Mouse (Mus musculus): ENCODE results near the gene Gfy.
"Not testable (repeated sequence)": the region's sequence is repeated elsewhere in the genome, so short reads cannot be mapped to it uniquely, and the experiment has no call there.

The Gfy gene

DNA sequence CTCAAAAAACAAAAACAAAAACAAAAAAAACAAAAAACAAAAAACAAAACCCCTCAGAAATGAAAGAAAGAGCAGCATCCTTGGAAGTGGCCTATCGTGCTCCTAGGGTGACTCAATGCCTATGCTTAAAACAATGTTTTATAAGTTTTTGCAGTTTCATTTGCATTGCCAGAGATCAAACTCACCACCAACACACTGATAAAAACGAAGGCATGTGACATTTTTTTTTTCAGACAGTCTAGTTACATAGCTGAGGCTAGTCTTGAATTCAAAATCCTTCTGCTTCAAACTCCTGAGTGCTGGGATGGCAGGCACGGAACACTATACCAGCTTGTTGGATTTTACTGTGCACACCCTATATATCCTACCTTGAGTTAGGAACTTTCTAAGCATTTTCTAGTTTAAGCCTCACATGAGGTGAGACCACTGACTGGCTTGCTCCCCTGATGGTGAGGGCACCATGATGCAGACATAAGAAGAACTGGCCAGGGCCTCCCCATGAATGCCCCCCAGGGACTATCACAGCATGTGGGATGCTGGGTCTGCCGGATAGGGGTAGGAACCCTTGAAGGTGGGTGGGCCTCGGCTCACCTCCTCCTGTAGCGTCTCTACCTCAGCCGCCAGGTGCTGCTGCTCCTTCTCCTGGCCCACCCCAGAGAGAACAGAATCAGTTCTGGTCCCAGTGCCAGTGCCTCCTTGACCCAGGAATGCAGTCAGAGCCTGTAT lies 13.4 kb upstream of the Gfy start:
- no peak for DNase-seq

DNA sequence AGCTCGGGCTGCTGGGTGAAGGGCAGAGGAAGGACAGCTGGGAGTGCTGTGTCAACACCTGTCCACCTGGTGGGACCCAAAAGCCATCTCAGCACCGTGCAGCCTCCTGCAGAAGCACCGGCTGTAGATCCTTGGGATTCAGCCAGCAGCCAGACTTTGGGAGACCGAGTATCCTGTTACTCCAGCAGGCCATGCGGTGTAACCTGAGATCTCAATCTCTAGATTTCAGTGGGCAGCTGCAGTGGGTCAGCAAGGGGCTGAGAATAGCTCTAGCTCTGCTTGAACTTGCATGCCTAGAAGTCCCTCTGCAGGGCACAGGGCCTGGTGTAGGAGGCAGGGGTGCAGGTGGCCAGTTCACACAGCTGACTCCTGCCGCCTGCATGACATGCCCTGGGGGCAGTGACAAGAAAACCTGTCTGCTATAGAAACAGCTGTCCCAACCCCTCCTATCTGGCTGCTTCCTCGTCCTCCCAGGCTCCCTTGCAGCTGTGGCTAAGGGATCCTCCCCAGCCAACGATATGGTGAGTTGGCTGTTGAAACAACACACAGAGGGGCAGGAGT lies 12.5 kb upstream of the Gfy start:
- no peak for DNase-seq

DNA sequence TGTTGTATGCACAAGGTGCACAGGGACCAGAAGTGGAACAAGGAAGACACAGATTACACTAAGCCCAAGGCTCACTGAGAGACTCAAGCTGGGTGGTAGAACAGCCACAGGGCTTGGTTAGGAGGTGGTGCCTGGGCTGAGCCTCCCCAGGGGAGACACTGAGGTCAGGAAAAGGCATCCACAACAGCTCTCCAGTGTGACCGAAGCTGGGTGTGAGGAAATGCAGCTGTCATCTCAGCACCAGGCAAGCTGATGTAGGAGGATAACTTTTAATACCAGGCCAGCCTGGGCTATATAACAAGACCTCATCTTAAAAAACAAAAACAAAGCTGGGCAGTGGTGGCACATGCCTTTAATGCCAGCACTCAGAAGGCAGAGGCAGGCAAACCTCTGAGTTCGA lies 11.8 kb upstream of the Gfy start:
- DNase-seq: no peak

DNA sequence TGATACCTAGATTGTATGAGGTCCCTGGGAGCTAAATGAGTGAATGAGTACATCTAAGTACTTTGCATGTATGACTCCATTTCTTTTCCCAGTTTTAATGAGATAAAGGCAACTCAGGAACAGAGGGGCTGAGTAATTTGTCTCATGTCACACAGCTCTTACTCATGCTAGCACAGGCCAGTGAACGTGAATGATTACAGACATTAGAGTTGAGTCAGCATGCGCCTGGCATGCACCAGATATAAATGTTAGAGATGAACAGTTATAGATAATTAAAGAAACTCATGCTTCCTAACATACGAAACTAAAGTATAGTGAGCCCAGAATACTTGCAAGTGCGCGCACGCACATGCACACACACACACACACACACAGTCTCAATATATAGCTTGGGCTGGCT lies 10.8 kb upstream of the Gfy start:
- DNase-seq: no peak

DNA sequence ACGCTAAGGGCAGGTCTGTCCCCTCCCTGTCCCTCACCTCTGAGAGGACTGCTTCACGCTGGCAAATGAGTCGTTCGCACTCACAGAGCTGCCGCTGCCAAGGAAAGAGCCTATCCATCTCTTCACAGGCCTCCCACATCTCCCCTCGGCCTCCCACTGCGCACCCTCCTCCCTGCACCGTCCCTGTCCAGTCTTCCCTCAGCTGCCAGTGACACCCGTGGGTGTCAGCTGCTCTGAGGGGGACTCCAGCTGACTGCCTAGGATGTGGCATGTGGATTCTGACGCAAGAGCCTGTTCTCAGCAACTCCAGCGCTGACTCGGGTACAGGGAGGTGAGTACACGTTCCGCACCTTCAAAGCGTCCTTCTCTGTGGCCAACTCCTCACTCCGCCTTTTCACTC lies 10.2 kb upstream of the Gfy start:
- DNase-seq: no peak

DNA sequence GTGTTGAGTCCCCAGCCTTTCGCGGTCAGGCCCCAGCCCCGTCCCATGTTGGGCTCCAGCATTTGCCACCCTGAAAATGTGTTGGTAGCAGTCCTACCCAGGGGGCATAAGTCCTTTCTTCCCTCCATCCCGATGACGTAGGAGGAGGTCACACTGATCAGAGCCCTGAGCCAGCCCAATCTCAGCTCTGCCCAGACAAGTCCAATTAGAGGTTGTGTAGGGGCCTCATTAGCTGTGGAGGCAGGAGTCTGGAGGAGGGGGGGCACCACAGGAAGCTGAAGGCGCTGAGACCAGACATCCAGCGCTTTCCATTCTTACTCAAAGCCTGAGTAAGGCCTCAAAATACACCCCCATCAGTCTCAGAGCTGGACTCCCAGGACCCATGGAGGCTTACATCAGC lies 6.6 kb upstream of the Gfy start:
- no peak for DNase-seq

DNA sequence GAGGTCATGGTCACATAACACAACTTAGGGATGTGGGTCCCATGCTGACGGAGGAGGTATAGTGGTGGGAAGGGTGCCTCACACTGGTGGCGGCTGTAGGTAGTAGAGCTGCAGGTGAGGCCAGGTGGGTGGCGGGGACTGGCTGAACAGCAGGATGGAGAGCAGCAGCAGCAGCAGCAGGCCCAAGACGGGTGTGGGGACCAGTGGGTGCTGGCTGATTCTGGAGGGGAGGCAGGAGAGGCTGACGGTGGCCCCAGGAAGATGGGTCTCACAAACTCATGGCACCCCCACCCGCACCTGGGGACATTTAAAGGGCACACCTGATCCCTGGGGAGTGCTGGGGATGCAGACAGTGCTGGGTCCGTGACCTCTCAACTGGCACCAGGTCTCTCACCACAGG lies 4.3 kb upstream of the Gfy start:
- no peak for DNase-seq

DNA sequence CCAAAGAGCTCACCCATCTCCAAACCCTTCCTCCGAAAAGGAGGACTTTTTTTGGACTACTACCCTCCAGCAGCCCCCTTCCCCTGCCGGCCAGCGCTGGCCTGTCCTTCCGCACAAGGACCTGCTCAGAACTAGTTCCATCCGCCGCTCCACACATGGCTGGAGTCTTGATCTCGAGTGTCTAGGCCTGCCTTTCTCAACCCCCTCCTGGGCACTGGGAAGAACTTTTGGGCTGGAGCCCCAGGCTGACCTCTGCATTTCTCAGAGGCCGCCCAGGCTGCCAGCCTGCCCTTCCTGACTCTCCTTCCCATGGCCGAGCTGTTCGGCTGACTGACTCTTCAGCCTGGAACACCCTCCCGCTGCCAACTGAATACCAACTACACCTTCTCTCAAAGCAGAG lies 3.2 kb upstream of the Gfy start:
- DNase-seq: no peak

DNA sequence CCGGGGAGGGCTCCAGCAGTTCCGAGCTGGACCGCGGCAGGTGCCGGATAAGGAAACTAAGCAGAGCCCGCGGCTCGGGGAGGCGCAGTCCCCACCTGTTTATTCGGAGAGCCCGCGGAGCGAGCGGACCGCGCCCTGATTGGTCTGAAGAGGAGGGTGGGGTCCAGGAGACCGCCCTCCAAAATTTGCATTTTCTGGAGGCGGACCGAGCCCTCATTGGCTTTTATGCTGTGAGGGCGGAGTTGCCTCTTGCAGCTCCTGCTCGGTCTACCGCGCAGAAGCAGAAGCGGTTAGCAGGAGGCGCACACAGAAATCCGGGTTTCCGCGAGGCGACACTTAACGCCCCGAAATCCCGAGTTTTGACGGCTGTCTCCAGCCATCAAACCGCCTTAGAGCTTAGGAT lies 2.8 kb upstream of the Gfy start:
- DNase-seq: peak; percentile 80

DNA sequence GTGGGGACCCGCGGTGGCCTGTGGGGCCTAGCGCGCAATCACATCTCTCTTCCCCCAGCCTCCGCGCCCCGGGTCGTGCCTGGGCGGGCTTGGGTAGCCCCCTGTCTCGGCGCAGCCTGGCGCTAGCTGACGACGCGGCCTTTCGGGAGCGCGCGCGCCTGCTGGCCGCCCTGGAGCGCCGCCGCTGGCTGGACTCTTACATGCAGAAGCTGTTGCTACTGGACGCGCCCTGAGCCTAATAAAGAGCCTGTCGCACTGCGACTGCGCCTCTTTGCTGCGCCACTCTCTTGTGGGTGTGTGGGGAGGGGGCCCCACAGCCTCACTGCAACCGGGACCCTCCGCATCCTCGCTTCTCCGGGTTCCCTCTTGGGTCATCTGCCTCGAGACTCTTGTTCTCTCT lies 2.2 kb upstream of the Gfy start:
- no peak for DNase-seq

DNA sequence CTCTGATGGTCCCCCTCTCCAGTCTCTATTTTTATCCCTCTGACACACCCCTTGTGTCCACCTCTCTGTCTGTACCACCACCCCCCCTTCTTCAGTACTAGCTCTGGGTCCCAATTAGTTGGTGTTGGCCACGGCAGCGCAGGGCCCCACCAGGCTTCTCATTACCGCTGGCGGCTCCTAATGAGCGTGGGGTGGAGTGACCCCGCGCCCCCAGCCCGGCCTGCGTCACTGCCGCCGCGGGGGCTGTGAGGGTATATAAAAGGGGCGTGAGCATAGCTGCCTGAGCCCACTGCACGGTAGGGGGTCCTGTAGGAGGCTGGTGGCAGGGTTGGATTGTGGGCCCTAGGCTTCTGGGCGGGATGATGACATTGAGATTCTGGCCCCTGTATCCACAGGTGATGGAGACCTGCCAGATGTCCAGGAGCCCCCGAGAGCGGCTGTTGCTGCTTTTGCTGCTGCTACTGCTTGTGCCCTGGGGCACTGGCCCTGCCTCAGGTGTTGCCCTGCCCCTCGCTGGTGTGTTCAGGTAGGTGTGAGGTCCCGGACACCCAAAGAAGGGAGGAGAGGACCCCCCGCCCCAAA lies 1.6 kb upstream of the Gfy start, which contains the start of gene Pth2:
Gene Pth2, plus strand, starts transcription at position 100 of the 582 bp plus-strand sequence.
- DNase-seq: no peak

DNA sequence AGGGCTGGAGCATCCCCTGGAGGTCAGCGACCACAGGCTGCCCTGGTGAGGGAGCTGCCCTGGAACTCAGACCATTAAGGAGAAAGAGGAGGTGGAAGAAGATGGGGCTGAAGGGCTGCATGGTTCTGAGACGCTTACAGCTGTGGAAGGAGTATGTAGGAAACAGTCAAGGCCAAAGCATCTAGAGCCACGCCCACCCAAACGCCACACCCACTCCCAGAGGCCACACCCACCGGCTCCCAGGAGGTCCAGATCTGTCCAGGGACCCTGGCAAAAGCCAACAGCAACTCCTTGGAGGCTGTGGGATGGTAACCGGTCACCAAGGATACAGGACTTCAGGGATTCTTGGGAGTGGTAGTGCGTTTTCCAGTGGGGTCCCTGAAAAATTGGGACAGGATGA lies 819 bp downstream of the Gfy start:
- DNase-seq: no peak

DNA sequence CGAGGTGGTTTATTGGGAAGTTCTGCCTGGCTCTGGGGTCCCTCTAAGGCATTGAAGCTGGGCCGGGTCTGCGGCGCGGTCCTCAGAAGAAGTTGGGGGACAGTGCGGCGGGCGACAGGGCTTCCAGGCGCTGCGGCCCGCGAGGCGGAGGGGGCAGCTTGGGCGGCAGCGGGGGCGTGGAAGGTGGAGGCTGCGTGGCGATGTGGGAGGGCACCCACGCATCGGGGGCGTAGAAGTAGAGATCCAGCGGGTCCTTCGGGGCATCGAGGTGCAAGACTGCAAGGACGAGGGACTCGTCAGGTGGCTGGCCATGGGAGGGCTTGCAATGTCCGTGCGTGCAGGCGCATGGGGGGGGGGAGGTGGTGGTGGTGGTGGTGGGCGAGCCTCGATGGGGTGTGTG lies 3.0 kb downstream of the Gfy start:
- DNase-seq: peak; percentile 54

DNA sequence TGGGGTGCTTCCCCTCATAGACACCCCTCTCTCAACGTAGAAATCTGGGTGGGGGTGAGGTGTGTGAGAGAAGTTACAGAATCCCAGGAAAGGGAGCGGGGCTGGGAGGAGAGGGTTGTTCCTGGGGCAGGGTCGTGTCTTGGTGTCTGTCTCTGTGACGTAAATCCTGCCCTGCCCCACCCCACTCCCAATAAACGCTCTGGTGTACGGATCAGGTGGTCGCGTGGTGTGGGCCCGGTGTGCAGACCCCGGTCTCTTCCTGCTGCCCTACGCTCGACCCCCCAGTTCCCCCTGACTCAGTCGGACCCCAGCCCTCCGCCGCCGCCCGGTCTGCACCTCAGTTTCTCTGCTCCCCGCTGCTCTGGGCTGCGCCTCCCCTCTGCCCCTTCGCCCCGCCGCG lies 3.4 kb downstream of the Gfy start:
- DNase-seq: no peak

DNA sequence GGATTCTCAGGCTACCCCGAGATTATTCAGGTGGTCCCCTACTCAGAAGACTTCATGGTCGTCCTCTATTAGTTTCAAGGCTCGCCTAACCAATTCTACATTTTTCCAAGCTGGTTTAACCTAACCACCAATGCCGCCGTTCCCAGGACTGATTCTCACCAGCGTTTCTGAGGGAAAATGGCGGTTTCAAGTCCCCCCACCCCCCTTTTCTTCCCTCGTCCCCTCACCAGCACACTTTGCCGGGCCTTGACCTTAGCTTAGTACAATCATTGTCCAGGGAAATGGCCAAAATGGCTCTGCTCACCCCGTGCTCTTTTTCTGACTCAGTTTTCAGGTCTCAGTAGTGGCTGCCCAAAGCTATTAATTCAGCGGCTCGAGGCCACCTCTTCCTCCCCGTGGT lies 4.0 kb downstream of the Gfy start:
- no peak for DNase-seq

DNA sequence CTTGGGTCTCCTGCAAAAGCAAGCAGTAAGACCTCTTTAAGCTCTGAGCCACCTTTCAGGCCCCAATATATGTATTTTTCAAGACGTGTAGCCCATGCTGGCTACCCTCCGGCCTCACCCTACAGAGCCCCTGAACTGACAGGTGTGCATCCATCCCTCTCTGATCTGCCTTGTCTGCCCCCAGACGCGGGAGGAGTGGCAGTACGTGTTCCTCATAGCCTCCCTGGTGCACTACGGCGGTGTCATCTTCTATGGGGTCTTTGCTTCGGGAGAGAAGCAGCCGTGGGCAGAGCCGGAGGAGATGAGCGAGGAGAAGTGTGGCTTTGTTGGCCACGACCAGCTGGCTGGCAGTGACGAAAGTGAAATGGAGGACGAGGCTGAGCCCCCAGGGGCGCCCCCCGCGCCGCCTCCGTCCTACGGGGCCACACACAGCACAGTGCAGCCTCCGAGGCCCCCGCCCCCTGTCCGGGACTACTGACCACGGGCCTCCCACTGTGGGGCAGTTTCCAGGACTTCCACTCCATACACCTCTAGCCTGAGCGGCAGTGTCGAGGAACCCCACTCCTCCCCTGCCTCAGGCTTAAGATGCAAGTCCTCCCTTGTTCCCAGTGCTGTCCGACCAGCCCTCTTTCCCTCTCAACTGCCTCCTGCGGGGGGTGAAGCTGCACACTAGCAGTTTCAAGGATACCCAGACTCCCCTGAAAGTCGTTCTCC lies 4.6 kb downstream of the Gfy start:
- DNase-seq: no peak

DNA sequence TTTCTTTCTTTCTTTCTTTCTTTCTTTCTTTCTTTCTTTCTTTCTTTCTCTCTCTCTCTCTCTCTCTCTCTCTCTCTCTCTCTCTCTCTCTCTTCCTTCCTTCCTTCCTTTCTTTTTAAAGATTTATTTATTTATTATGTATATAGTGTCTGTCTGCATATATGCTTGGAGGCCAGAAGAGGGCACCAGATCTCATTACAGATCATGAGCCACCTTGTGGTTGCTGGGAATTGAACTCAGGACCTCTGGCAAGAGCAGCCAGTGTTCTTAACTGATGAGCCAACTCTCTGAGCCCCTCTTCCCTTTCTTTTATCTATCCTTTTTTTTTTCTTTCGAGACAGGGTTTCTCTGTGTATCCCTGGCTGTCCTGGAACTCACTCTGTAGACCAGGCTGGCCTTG lies 5.6 kb downstream of the Gfy start:
- not testable (repeated sequence) for DNase-seq

DNA sequence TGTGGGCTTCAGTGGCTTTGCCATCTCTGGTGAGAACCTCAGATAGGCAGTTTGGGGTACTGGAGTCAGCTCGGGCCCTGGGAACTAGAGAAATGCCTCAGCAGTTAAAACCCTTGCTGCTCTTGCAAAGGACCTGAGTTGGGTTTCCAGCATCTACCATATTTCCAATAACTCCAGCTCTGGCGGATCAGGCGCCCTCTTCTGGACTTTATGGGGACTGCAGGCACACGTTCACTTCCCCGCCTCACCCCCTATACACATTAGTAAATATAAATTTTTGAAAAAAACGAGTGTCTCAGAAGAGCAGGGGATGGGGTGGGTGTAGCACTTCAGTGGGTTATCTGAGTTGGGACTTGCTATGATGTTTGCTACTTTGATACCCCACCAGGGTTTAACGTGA lies 6.4 kb downstream of the Gfy start:
- peak; percentile 57 for DNase-seq

DNA sequence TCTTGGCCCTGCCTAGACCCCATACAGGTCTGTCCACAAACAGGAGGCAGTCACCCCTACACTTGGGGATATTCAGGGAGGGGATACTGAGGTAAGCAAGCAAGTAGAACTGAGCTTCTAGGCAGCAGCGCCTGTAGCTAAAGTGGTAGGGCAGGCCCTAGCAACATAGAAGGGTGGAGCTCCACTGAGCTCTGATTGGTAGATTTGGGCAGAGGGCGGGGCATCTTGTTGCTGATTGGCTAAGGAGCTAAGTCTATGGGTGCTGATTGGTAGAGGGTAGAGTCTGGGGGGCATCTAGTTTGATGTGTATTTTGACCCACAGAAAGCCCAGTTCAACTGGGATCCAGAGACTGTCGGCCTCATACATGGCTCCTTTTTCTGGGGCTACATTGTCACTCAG lies 9.9 kb downstream of the Gfy start:
- peak; percentile 53 for DNase-seq

DNA sequence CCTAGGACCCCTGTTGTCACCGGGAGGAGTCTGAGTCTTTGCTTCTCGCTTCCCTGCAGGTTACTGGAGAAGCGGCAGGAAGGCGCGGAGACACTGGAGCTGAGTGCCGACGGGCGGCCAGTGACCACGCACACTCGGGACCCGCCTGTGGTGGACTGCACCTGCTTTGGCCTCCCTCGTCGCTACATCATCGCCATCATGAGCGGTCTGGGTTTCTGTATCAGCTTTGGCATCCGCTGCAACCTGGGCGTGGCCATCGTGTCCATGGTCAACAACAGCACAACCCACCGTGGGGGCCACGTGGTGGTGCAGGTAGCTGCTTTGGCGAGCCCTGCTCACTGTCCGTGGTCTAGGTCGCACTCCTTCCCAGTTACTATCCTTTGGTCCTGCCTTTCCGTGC lies 10.7 kb downstream of the Gfy start:
- peak; percentile 10 for DNase-seq

DNA sequence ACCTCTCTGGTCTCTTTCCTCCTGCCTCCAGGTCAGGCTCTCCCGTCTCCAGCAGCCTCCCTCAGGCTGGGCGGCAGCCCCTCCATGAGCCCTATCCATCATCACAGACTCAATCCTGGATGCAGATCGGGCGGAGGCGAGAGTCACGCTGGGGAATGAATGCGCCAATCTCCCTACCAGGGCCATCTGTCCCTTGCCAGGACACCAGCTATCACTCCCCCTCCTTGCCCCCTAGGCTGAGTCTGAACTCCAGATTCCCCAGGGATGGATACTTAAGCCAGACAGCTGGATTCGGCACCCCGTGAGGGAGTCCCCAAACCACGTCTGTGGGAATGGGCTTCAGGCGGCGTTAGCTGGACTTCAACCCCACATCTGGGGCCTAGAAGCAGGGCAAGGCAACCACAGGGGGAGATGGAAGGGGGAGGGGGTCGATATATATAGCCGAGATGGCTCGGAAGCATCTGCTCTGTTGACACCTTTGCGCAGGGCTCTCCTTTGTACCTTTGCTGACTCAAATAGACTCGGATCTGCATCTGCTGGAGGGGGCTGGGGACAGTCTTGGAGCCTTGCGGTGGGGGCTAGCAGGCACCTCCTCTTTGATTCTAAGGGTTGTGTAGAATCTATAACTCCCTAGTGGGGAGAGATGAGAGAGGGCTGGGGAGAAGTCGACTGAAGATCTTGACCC lies 11.5 kb downstream of the Gfy start:
- DNase-seq: peak; percentile 53

DNA sequence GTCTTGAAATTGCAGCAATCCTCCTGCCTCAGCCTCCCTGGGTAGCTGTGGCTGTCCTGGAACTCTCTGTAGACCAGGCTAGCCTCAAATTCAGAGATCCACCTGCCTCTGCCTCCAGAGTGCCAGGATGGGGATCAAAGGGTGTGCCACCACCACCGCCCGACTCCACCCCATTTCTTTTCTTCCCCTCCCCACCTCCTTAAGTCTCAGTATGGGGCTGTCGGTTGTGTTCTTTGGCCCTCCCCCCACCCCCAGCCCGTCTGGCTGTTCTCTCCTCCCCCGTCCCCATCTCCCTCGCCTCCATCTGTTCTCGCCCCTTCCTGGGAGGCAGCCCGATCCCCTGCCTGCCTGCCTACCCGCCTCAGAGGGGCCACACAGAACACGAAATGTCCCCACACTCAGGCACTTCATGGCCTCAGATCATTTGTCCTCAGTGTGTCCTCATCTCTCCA lies 12.4 kb downstream of the Gfy start:
- peak; percentile 61 for DNase-seq

DNA sequence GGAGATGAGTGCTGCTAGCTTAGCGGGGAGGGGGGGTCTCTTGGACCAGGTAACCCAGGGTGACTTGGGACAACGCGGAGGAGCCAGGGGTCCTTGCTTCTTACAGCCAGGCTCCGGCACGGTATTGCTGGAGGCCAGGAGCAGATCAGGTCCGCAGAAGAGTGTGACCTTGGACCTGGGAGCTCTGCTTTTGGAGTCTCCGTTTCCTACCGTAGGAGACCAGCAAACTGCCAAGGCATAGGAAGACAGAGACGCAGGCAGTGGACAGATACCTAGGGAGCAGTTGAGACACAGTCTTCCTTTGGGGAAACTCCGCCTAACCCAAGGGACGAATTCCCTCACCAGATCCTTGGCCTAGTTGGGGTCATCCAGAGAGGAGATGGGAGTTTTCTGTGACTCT lies 13.7 kb downstream of the Gfy start:
- peak; percentile 5 for DNase-seq
